Mouse (Mus musculus) heart, postnatal 25 days (tissue): Measurements from ENCODE around the gene Defb23. TPM values are rescaled to one million over a fixed set of nuclear protein-coding genes. Genes with fewer than 3 reads are reported as not detected.

Experiments used
- DNase-seq: peaks from one replicate; pipeline ENCODE4 v3.0.0; 2022; ENCODE audit warnings: low spot score
- intact Hi-C: fragments of 180-260 bp; cut with DNase I; formaldehyde crosslinking; loops from one replicate; pipeline ENCODE4 v1.15.1; 2025
- total RNA-seq, 2 experiments: library from RNA; stranded (reverse); gene quantifications; 2 replicates each; pipeline ENCODE4 v1.2.3; 2021

Gene Defb23
- total RNA-seq, result not detected

GRCm38 (mm10) chr2:152464570-152465150 lies at the start of gene Defb23:
TSS of gene Defb23 (minus strand) at chr2:152464620.
- intact Hi-C loops, result no loop called here
- no peak for DNase-seq

DNA sequence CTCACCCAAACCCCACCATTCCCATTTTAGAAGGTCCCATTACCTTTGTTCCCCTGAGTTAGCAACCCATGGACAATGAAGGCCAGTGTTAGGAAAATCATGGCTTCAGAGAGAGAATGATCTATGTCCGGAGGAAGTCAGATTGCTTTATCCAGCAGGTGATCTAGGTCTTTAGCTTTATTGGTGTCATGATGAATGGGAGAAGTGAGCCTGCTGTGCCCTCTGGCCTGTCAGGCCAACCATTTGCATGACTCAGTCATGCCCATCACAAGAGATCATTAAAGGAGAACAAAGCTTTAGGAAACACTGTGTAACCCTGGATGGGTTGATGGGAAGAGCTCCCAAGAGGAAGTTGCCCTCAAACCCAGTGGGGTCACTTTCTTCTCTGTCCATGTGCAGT lies 47.2 kb upstream of the Defb23 start, which contains the start of gene Defb26:
TSS of gene Defb26 (minus strand) at position 101 of the 400 bp plus-strand sequence.
- DNase-seq, result no peak
- intact Hi-C loops, result no loop called here

DNA sequence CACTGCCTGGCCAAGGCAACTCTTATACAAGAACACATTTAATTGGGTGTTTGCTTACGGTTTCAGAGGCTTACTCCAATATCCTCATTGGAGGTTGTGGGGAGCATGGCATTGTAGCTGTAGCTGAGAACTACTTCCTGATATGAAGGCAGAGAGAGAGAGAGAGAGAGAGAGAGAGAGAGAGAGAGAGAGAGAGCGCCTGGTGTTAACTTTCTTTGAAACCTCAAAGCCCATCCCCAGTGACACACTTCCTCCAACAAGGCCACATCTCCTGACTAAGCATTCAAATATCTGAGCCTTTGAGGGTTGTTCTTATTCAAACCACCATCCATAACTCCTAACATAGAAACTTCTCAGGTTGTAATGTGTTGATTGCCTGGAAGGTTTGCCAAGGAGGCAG lies 39.5 kb upstream of the Defb23 start:
- intact Hi-C loops, result no loop called here
- DNase-seq, result no peak

- intact Hi-C loops, result no loop called here
- no peak for DNase-seq
Observed at GRCm38 (mm10) chr2:152500863-152501229, 36.4 kb upstream of the Defb23 start.

DNA sequence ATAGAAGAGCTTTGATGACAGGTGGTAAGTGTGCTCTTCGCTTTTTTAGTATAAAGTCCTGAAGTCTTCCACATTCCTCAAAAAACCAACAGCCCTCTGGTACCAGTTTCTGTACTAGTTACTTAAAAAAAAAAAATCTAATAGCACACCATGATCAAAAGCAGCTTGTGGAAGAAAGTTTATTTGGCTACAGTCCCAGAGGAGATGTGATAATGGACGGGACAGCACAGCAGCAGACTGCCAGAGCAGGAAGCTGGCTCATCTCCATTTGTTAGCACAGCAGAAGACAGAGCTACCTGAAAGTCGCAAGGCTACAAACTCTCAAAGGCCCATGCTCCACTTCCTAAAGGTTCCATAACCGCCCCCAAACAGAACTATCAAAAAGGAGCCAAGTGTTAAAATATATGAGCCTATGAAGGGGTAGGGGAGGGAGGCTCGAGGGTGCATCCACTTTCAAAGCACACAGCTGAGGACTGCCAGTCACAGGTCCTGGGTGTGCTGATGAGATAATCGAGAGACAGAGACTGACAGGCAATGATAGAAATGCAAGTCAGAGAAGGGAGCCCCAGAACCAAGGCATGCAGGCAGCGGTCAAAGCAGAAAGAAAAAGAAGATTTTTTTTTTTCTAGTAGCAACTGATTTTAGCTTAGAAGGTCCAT lies 35.9 kb upstream of the Defb23 start:
- DNase-seq, result no peak
- intact Hi-C loops, result no loop called here

DNA sequence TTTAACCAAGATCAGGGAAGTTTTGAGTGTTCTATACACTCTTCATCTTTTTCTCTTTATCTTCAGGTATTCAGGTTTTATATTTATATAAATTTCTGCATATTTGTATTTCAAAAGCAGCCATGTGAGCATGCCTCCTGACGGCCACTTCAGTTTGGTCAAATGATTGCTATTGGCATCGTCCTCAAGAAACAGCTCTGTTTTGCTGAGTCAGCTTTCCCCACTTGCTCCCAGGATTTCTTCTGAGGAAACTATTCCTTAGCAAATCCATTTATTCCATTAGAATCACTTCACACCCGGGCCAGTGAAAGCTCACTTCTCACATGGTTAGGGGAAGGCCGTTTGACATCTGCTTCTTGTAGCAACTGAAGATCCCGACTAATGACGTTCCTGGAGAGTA lies 33.6 kb upstream of the Defb23 start:
- intact Hi-C loops, result no loop called here
- no peak for DNase-seq

DNA sequence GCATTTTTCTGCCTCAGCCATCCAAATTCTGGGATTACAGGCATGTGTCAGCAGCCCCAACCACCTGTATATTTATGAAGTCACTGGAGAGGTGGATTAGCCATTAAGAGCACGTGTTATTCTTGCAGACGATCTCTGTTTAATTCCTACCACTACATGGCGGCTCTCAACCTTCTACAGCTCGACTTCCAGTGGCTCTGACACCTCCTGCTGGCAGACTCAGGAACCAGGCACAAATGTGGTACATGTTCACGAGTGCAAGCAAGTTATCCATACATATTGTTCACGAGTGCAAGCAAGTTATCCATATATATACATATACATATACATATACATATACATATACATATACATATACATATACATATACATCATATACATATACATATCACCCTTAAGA lies 28.7 kb upstream of the Defb23 start:
- no peak for DNase-seq
- intact Hi-C loops, result no loop called here

- intact Hi-C loops, result no loop called here
Observed at GRCm38 (mm10) chr2:152490038-152490437, 25.6 kb upstream of the Defb23 start, which contains the start of gene Defb22. TSS of gene Defb22 (minus strand) at chr2:152490138.

DNA sequence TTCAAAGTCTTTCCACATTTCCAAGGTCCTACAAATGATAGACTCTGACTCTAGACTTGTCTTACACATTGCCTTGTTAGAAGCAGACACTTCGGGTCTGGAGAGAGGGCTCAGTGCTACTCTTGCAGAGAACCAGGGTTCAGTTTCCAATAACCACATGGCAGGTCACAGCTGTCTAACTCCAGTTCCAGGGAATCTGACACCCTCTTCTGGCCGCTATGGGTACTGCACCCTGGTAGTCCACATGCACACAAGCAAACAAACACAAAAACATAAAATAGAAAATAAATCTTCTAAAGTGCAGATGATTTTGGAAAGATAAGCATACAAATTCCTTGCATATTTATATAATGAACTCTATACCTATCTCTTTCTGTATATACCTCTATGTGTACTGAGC lies 22.6 kb upstream of the Defb23 start:
- intact Hi-C loops, result no loop called here
- no peak for DNase-seq

More at GRCm38 (mm10) chr2:152490038-152490437, 25.6 kb upstream of the Defb23 start, which contains the start of gene Defb22:
- no peak for DNase-seq

DNA sequence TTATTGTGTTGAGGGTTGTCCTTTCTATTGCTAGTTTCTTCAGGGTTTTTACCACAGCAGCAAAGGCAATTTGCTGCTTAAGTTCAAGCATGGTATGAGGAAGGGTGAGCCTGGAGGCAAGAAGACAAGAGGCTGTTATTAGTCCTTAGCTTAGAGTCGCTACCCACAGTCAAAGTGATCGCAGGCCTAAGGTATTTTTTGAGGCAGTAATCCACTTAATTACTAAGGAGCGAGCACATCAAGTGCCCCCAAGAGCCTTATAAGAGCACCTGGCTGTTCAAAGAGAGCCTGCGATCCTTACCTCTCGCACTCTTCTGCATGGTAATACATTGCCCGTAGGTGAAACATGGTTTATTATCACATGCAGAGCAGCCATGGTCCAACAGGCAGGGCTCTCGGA lies 17.3 kb upstream of the Defb23 start:
- no peak for DNase-seq
- intact Hi-C loops, result no loop called here

- DNase-seq, result no peak
- intact Hi-C loops, result no loop called here
Observed at GRCm38 (mm10) chr2:152480881-152481280, 16.5 kb upstream of the Defb23 start.

DNA sequence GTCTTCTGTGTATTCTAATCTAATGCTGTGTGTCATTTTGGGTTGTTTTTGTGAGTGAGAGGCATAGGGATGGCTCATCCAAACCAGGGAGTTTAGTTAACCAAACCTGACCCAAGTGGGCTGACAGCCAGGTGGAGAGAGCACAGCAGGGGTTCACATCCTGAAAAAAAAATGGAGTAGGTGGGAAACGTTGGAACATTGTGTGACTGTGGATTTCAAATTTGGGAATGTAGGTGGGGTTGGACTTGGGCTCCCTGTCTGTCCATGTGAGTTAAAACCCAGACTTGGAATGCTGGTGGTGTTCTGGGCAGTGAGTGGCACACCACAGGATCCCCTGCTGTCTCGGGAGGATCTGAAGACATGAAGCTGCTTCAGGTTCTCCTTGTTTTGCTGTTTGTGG lies 12.3 kb upstream of the Defb23 start, which contains the start of gene Defb20:
TSS of gene Defb20 (plus strand) at position 301 of the 400 bp plus-strand sequence.
- no peak for DNase-seq
- intact Hi-C loops, result no loop called here

GRCm38 (mm10) chr2:152472434-152472833 lies 8.0 kb upstream of the Defb23 start:
- intact Hi-C loops, result no loop called here

GRCm38 (mm10) chr2:152470973-152471372 lies 6.6 kb upstream of the Defb23 start:
- intact Hi-C loops, result no loop called here
- DNase-seq, result no peak

More at GRCm38 (mm10) chr2:152472434-152472833, 8.0 kb upstream of the Defb23 start:
- DNase-seq, result no peak

DNA sequence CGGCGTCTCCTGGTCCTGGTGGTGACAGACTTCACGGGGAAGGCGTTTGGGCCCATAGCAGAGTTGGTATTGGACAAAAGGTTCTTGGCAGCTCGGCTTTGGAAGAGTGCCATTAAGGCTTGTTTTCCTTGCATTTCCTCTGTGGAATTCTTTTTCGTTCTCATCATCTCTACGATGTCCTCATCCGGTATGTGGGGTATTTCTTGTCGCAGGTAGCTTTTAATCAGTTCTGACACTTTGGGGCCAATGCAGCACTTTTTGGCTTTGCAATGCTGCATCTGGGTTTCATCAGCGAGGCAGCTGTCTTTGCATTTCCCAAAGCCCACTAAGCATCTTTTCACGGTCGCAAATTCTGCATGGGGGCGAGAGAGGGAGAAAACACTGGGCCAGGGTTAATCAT lies 5.2 kb downstream of the Defb23 start:
- DNase-seq, result no peak
- intact Hi-C loops, result no loop called here

- intact Hi-C loops, result loop anchor here (5.0 kb wide), 1 partner anchor 135 kb away; no protein-coding TSS in a partner anchor
- no peak for DNase-seq
Observed at GRCm38 (mm10) chr2:152452101-152452781, 12.2 kb downstream of the Defb23 start.

- no peak for DNase-seq
- intact Hi-C loops, result loop anchor here (5.0 kb wide), 1 partner anchor 137 kb away; no protein-coding TSS in a partner anchor
Observed at GRCm38 (mm10) chr2:152450241-152450640, 14.2 kb downstream of the Defb23 start.

- DNase-seq, result no peak
Observed at GRCm38 (mm10) chr2:152447461-152447860, 17.0 kb downstream of the Defb23 start.

DNA sequence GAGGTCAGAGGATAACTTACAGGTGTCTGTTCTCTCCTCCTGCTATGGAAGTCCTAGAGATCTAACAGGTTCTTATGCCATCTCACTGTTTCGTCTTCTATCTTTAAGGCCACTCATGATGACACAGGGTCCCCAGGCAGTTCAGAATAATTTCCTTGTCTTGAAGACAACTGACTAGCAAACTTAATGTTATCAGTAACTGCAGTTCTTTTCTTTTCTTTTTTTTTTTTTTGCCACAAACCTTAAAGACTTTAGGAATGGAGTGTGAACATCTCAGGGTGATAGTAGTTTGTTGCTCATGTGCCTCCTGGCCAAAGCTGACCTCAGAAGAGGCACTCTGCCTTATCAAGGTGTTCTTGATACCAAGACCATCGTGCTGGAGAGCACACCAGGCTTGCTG lies 17.8 kb downstream of the Defb23 start:
- no peak for DNase-seq
- intact Hi-C loops, result no loop called here

More at GRCm38 (mm10) chr2:152447461-152447860, 17.0 kb downstream of the Defb23 start:
- intact Hi-C loops, result no loop called here

- intact Hi-C loops, result no loop called here
- no peak for DNase-seq
Observed at GRCm38 (mm10) chr2:152443281-152443680, 21.1 kb downstream of the Defb23 start.

- intact Hi-C loops, result no loop called here
- no peak for DNase-seq
Observed at GRCm38 (mm10) chr2:152442322-152442721, 22.1 kb downstream of the Defb23 start.
